Mouse (Mus musculus): ENCODE measurements around the gene Sptlc2. TPM values are rescaled to one million over a fixed set of nuclear protein-coding genes. Genes with fewer than 3 reads are reported as not detected.

The Sptlc2 gene
- total and polyA plus RNA-seq, 3 experiments = 37.1 to 68.6 (median 49.2) TPM

GRCm38 (mm10) chr12:87428885-87429284 is 40.7 kb upstream of the Sptlc2 start:
- Histone ChIP-seq H3K27me3 (replicated peaks) (no peaks in the 10 kb centered on the region), H3K36me3 (replicated peaks in 1 of 2; ENCODE audit: control insufficient read depth in 1 of 2, insufficient read depth in 1 of 2, low read length in 1 of 2) (peaks cover 77 to 97% of the 10 kb centered on the region in 2 experiments), H3K9me3 (replicated peaks; ENCODE audit: low read length) (no peaks in the 10 kb centered on the region), H3K9ac (ENCODE audit: insufficient read depth, low read depth) (no peak overlapping the region), H3K4me3 (replicated peaks in 1 of 3; ENCODE audit: low read depth in 2 of 3, low read length in 2 of 3, poor library complexity in 1 of 3) (no peak overlapping the region), H3K79me2 (replicated peaks; ENCODE audit: control insufficient read depth, extremely low read depth, insufficient read depth, poor library complexity, severe bottlenecking) (peaks cover 7% of the 10 kb centered on the region), H3K4me2 (ENCODE audit: insufficient read depth, low read depth, poor library complexity, severe bottlenecking) (no peak overlapping the region), H3K4me1 (ENCODE audit: control insufficient read depth in 1 of 2, insufficient read depth in 2 of 2) (peaks cover 6 to 60% of the 10 kb centered on the region in 2 experiments; a peak in 3 of 4 replicates), H3K27ac (ENCODE audit: insufficient read depth, low read depth) (no peak overlapping the region)
- DNase-seq (ENCODE audit: extremely low read depth) = no peak
- TF ChIP-seq SIN3A (IDR thresholded peaks at IDR 0.05; ENCODE audit: low read length) (no peak), E2F4 (IDR thresholded peaks at IDR 0.05; ENCODE audit: insufficient replicate concordance, low read depth, low read length) (no peak), IRF4 (IDR thresholded peaks at IDR 0.05; ENCODE audit: low read depth, low read length) (no peak), CHD2 (IDR thresholded peaks at IDR 0.05; ENCODE audit: low read length) (no peak)
- dilution Hi-C loops (cut with MboI; ENCODE audit: extremely low pct_ligation_motif_present, extremely low pct_unique_long_range_greater_than_20kb, low sequenced_read_pairs) (no loop called here), in situ Hi-C loops (cut with MboI; ENCODE audit: low pct_ligation_motif_present, low pct_unique_long_range_greater_than_20kb, low sequenced_read_pairs) (no loop called here)

DNA sequence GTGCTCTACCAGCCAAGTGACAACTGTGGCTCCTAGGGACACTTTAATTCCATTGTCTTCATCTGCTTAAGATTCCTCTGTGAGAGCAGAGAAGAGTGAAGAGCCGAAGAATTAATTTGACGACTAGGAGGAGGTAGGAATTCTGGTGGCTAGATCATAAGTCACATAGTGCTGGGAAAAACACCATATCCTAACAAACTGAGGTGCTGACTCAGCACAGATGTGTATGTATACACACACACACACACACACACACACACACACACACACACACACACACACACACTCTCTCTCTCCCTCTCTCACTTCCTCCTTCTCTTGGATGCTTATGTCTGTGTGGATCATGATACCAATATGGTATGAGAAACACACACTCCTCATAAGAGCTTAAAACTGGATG is 40.1 kb upstream of the Sptlc2 start:
- in situ Hi-C loops (cut with MboI; ENCODE audit: low pct_ligation_motif_present, low pct_unique_long_range_greater_than_20kb, low sequenced_read_pairs) = no loop called here
- H3K27me3 ChIP-seq (replicated peaks) = no peaks in the 10 kb centered on the region
- H3K79me2 ChIP-seq (replicated peaks; ENCODE audit: control insufficient read depth, extremely low read depth, insufficient read depth, poor library complexity, severe bottlenecking) = peaks cover 7% of the 10 kb centered on the region
- H3K27ac ChIP-seq (ENCODE audit: insufficient read depth, low read depth) = peak overlapping the region; percentile 21; the same call in 1 of the 2 replicates
- no peaks in the 10 kb centered on the region for H3K9me3 ChIP-seq (replicated peaks; ENCODE audit: low read length)
- no peak overlapping the region for H3K4me2 ChIP-seq (ENCODE audit: insufficient read depth, low read depth, poor library complexity, severe bottlenecking)
- no peak overlapping the region for H3K9ac ChIP-seq (ENCODE audit: insufficient read depth, low read depth)
- H3K36me3 ChIP-seq (replicated peaks in 1 of 2; ENCODE audit: control insufficient read depth in 1 of 2, insufficient read depth in 1 of 2, low read length in 1 of 2) = peaks cover 76 to 97% of the 10 kb centered on the region in 2 experiments
- no peak for DNase-seq (ENCODE audit: extremely low read depth)
- dilution Hi-C loops (cut with MboI; ENCODE audit: extremely low pct_ligation_motif_present, extremely low pct_unique_long_range_greater_than_20kb, low sequenced_read_pairs) = no loop called here
- H3K4me3 ChIP-seq (replicated peaks in 1 of 3; ENCODE audit: low read depth in 2 of 3, low read length in 2 of 3, poor library complexity in 1 of 3) = no peak overlapping the region
- TF ChIP-seq ZC3H11A (IDR thresholded peaks at IDR 0.05; ENCODE audit: low read depth, low read length) (no peak), IRF4 (IDR thresholded peaks at IDR 0.05; ENCODE audit: low read depth, low read length) (0 out of 2 replicates have a peak, but pooled peaks have one; percentile 11), MAX (IDR thresholded peaks at IDR 0.05; ENCODE audit: low read length) (no peak), MAFK (IDR thresholded peaks at IDR 0.05; ENCODE audit: insufficient replicate concordance, low read length) (peak; percentile 82), ELF1 (IDR thresholded peaks at IDR 0.05; ENCODE audit: low read depth, low read length) (no peak)
- H3K4me1 ChIP-seq (ENCODE audit: control insufficient read depth in 1 of 2, insufficient read depth in 2 of 2) = peaks cover 6 to 61% of the 10 kb centered on the region in 2 experiments

GRCm38 (mm10) chr12:87426354-87427031 is 38.3 kb upstream of the Sptlc2 start:
- peak; percentile 52 for DNase-seq (ENCODE audit: extremely low read depth)
- H3K36me3 ChIP-seq (replicated peaks in 1 of 2; ENCODE audit: control insufficient read depth in 1 of 2, insufficient read depth in 1 of 2, low read length in 1 of 2) = peaks cover 67 to 93% of the 10 kb centered on the region in 2 experiments

More at GRCm38 (mm10) chr12:87426354-87427031, 38.3 kb upstream of the Sptlc2 start:
- Histone ChIP-seq H3K4me3 (replicated peaks in 1 of 3; ENCODE audit: low read depth in 2 of 3, low read length in 2 of 3, poor library complexity in 1 of 3) (no peak overlapping the region), H3K79me2 (replicated peaks; ENCODE audit: control insufficient read depth, extremely low read depth, insufficient read depth, poor library complexity, severe bottlenecking) (no peaks in the 10 kb centered on the region), H3K27ac (ENCODE audit: insufficient read depth, low read depth) (no peak overlapping the region), H3K4me2 (ENCODE audit: insufficient read depth, low read depth, poor library complexity, severe bottlenecking) (no peak overlapping the region), H3K9ac (ENCODE audit: insufficient read depth, low read depth) (no peak overlapping the region), H3K4me1 (ENCODE audit: control insufficient read depth in 1 of 2, insufficient read depth in 2 of 2) (peaks cover 6 to 61% of the 10 kb centered on the region in 2 experiments), H3K27me3 (replicated peaks) (no peaks in the 10 kb centered on the region), H3K9me3 (replicated peaks; ENCODE audit: low read length) (no peaks in the 10 kb centered on the region)
- in situ Hi-C loops (cut with MboI; ENCODE audit: low pct_ligation_motif_present, low pct_unique_long_range_greater_than_20kb, low sequenced_read_pairs) (no loop called here), dilution Hi-C loops (cut with MboI; ENCODE audit: extremely low pct_ligation_motif_present, extremely low pct_unique_long_range_greater_than_20kb, low sequenced_read_pairs) (no loop called here)
- TF ChIP-seq POLR2AphosphoS2 (IDR thresholded peaks at IDR 0.05; ENCODE audit: low read depth, low read length) (peak; percentile 64; the same call in 1 of the 2 replicates), MXI1 (IDR thresholded peaks at IDR 0.05; ENCODE audit: low read depth, low read length) (no peak), EP300 (IDR thresholded peaks at IDR 0.05; ENCODE audit: low read length) (peak; percentile 43; the same call in 1 of the 2 replicates), JUND (conservative IDR thresholded peaks at IDR 0.05; ENCODE audit: low read depth, low read length) (no peak), POLR2A (IDR thresholded peaks at IDR 0.05; ENCODE audit: low read depth, low read length) (peak; percentile 35; the same call in 1 of the 2 replicates), RCOR1 (conservative IDR thresholded peaks at IDR 0.05; ENCODE audit: low read depth, low read length) (no peak), CHD2 (IDR thresholded peaks at IDR 0.05; ENCODE audit: low read length) (peak; percentile 7; the same call in 1 of the 2 replicates)

Measured in CH12.LX (cell line).